Mouse (Mus musculus) heart, adult 11 months (tissue): ENCODE data around the gene Wdr6.

Experiments
- DNase-seq: peaks from one replicate; pipeline ENCODE4 v3.0.0; 2022

Wdr6 gene

DNA sequence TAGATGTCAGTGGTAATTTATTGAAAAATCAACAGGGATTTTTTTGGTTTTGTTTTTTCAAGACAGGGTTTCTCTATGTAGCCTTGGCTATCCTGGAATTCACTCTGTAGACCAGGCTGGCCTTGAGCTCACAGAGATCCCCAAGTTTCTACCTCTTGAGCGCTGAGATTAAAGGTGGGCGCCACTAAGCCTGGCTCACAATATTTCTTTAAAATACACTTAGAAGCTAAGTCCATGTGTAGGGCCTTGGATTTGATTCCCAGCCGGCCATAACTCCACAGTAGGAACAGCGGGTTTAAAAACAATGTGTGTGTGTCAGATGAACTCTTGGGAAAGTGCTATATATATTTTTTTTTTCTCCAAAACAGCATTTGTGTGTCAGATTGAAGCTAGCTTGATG lies 55.2 kb downstream of the Wdr6 start:
- peak; percentile 77 for DNase-seq
